Mouse (Mus musculus) testis, adult 10 weeks (tissue): Measurements from ENCODE around the gene Olfr1506. TPM values are rescaled to one million over a fixed set of nuclear protein-coding genes. Genes with fewer than 3 reads are reported as not detected.

ENCODE experiments used
- polyA plus RNA-seq: library from polyadenylated mRNA; stranded (reverse); fragments of 350-450 nt; fragmentation: Illumina TruSeq; extraction: RNeasy Lipid Tissue Mini Kit (QIAGEN cat#74804); gene quantifications from one replicate; pipeline ENCODE4 v1.2.3, GENCODE M21; 2014; ENCODE audit warnings: low read depth, low replicate concordance

The Olfr1506 gene
- polyA plus RNA-seq, result 0.15 TPM

DNA sequence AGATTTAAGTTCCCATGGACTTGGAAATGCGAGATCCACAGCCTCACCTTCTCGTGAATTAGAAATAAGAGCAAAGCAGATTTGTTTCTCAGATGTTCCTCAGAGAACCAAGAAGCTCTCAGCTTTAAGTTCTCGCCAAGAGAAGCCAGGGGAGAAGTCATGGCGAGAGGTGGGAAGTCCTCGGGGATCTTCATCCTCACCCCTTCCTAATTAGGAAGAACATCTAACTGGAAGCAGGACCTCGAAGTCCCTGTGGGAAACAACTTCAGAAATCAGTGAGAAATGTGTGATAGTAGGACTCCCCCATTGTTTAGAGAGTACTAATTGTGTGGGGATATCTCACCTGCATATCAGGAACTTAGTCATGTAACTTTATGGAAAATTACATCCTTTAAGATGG is at the start of gene Olfr1506:
Olfr1506 (minus strand) TSS at position 101 of the 400 bp plus-strand sequence.

GRCm38 (mm10) chr2:90270932-90271331 is 46.6 kb upstream of the Olfr1506 start, which contains the start of gene Olfr1271:
Gene Olfr1271, minus strand, starts transcription at chr2:90271032.

GRCm38 (mm10) chr2:90257492-90257891 is 33.2 kb upstream of the Olfr1506 start, which contains the start of gene Olfr142:
Gene Olfr142, minus strand, starts transcription at chr2:90257592.

Other genes starting within 250 kb of the Olfr1506 start
- not detected for gene Olfr1261, start 233.3 kb downstream of the Olfr1506 start, polyA plus RNA-seq
- 0.03 TPM for gene Olfr1262, start 224.3 kb downstream of the Olfr1506 start, polyA plus RNA-seq
- gene Olfr1263, start 212.4 kb downstream of the Olfr1506 start, polyA plus RNA-seq, result 0.04 TPM
- gene Olfr1264, start 198.9 kb downstream of the Olfr1506 start, polyA plus RNA-seq, result not detected
- not detected for gene Olfr1265, start 189.2 kb downstream of the Olfr1506 start, polyA plus RNA-seq
- gene Olfr140, start 160.9 kb downstream of the Olfr1506 start, polyA plus RNA-seq, result not detected
- not detected for gene Olfr1269, start 103.1 kb downstream of the Olfr1506 start, polyA plus RNA-seq
- gene Olfr32, start 82.2 kb downstream of the Olfr1506 start, polyA plus RNA-seq, result 0.49 TPM
- 0.29 TPM for gene Olfr1270, start 71.4 kb downstream of the Olfr1506 start, polyA plus RNA-seq
- not detected for gene Olfr142, start 33.1 kb upstream of the Olfr1506 start, polyA plus RNA-seq
- gene Olfr1271, start 46.5 kb upstream of the Olfr1506 start, polyA plus RNA-seq, result not detected
- not detected for gene Olfr1272, start 68.3 kb upstream of the Olfr1506 start, polyA plus RNA-seq
- not detected for gene Gm13769, start 97.7 kb upstream of the Olfr1506 start, polyA plus RNA-seq
- not detected for gene Olfr1274-ps, start 174.2 kb upstream of the Olfr1506 start, polyA plus RNA-seq